Mouse (Mus musculus) midbrain, embryonic 10.5 days (tissue): Measurements from ENCODE around the gene Gpcpd1. TPM values are rescaled to one million over a fixed set of nuclear protein-coding genes. Genes with fewer than 3 reads are reported as not detected.

Source experiments
- DNase-seq: peaks from one replicate; pipeline ENCODE4 v3.0.0-alpha.2; 2017; ENCODE audit warnings: low spot score
- H3K27ac ChIP-seq: fragments of 300-500 bp; sonication (generic); replicated peaks from 2 replicates; pipeline ENCODE4 v1.5.1; 2016; ENCODE audit warnings: mild to moderate bottlenecking
- H3K27me3 ChIP-seq: fragments of 300-500 bp; sonication (generic); 2 replicates; pipeline ENCODE4 v1.6.1; 2016; ENCODE audit warnings: low read depth, mild to moderate bottlenecking; ENCODE audit not compliant: poor library complexity, severe bottlenecking
- H3K36me3 ChIP-seq: fragments of 300-500 bp; sonication (generic); 2 replicates; pipeline ENCODE4 v1.6.1; 2016; ENCODE audit warnings: mild to moderate bottlenecking, moderate library complexity
- H3K4me1 ChIP-seq: fragments of 300-500 bp; sonication (generic); 2 replicates; pipeline ENCODE4 v1.6.1; 2016
- H3K4me3 ChIP-seq: fragments of 300-500 bp; sonication (generic); 2 replicates; pipeline ENCODE4 v1.5.1; 2016; ENCODE audit warnings: mild to moderate bottlenecking, moderate library complexity
- H3K9me3 ChIP-seq: fragments of 300-500 bp; sonication (generic); replicated peaks from 2 replicates; pipeline ENCODE4 v1.6.1; 2016; ENCODE audit warnings: mild to moderate bottlenecking
- WGBS: fragments of 180-500 bp; shearing (Covaris S2); methylation state at CpG from one replicate; pipeline ENCODE4 v1.1.7; 2016; 5-methylcytosine and 5-hydroxymethylcytosine counted together
- polyA plus RNA-seq: library from polyadenylated mRNA; unstranded; fragments of >200 nt; fragmentation: Nextera tagmentation; extraction: Ambion mirVana; gene quantifications from 2 replicates; pipeline ENCODE4 v1.2.1, GENCODE M21; 2016

The Gpcpd1 gene
- polyA plus RNA-seq, 1 experiment from 2014 or later: 29.2 TPM

DNA sequence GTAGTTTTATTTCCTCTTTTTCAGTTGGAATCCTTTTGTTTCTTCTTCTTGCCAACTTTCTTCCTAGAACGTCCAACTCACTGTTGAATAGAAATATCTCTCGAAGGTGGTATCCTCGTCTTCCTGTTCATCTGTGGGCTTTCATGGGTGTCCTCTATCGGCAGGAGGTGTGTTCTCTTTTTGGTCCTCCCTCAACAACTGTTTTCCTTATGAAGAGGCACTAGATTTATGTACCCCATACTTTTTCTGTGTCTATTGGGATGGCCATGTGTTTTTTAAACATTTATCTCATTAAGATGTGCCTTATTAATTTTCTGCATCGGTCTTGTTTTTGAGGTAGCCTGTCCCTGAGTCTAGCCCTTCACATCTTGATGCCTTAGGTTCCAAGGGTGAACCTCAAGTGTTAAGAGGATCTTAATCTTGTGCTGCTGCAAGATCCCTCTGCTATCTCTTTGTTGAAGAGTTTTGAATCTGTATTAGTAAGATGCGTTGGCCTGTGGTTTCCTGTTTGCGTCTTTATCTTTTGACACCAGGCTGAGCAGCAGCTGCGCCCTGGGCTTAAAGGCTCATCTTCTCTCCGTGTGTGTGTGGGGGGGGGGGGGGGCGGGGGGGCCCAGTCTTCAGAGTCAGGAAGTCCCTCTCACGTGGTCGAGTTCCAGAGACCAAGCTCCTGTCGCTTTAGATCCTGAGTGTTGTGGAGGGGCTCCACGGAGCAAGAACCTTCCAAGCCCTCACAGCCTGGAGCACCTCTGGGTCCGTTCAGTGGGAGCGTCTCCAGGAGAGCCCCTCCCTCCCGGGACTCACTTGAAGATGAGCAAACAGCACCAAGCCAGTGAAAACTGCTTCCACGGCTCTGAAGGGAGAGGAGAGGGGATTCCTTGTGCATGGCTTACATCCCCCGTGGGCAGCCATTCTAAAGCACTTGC is 75.2 kb downstream of the Gpcpd1 start:
- DNase-seq: peak; percentile 2

DNA sequence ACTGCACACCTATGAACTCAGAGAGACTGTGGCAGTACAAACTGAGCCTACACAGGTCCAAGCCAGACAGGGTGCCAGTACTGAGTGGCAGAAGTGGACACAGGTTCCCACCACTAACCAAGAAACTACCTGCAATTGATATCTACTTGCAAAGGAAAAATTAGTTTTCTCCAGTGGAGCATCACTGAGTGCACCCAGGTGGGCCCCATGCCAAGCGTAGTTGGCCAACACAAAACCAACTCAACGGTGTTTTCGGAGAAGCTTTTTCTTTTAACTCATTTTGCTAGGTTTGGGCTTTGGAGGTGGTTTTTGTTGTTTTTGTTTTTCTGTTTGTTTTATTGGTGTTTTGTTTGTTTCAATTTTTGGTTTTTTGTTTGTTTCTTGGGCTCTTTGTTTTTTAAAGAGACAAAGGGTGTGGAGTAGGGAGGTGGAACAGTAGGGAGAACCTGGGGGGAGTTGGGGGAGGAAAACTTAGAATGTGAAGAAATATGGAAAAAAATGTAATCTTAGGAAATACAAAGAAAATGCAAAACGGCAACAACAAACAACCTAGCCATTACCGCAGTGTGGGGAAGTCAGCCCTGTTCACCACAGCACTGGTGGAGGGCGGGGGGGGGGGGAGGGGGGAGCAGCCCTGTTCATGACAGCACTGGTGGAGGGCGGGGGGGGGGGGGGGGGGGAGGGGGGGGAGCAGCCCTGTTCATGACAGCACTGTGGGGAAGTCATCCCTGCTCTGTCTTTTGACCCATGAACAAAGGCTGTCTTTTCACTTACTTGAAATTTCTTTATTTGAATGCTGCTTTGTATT is 76.3 kb downstream of the Gpcpd1 start:
- peaks cover 11% of the 10 kb centered on the region; the same call in 1 of the 2 replicates for H3K4me1 ChIP-seq
- no peak overlapping the region for H3K4me3 ChIP-seq
- no peaks in the 10 kb centered on the region for H3K9me3 ChIP-seq
- no peaks in the 10 kb centered on the region for H3K27me3 ChIP-seq
- WGBS: 98% methylated on average over 5 of the region's 7 CpGs
- DNase-seq: no peak
- no peak overlapping the region for H3K27ac ChIP-seq
- H3K36me3 ChIP-seq: no peaks in the 10 kb centered on the region

More for the DNA sequence above, 75.2 kb downstream of the Gpcpd1 start:
- 0 out of 2 replicates have a peak overlapping the region, but pooled peaks have one; percentile 24 for H3K4me3 ChIP-seq
- WGBS: 51% methylated on average over 19 of the region's 19 CpGs
- H3K27ac ChIP-seq: no peak overlapping the region
- no peaks in the 10 kb centered on the region for H3K36me3 ChIP-seq
- H3K9me3 ChIP-seq: no peaks in the 10 kb centered on the region
- H3K27me3 ChIP-seq: no peaks in the 10 kb centered on the region
- peaks cover 9% of the 10 kb centered on the region; the same call in 1 of the 2 replicates for H3K4me1 ChIP-seq

DNA sequence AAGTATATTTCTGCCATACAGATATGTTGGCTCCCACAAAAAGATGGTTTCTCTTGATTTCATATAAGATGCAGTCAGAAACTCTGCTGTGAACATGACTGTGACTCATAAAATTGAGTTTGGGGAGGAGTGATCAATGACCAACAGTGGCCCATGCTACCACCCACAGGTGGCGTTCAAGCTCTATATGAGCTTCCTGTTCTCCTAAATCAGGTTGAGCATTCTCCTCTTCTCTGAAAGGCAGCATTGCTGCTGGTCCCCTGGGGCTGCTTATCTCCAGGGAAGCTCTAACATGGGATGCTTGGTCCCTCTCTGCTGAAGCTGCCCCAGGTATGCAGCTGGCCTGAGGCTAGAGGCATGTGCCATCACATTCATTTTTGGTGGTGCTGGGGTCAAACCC is 77.8 kb downstream of the Gpcpd1 start:
- DNase-seq: no peak
- no peaks in the 10 kb centered on the region for H3K27me3 ChIP-seq
- no peak overlapping the region for H3K4me3 ChIP-seq
- H3K36me3 ChIP-seq: no peaks in the 10 kb centered on the region
- H3K9me3 ChIP-seq: no peaks in the 10 kb centered on the region
- 85% methylated on average over 1 of the region's 1 CpGs for WGBS
- H3K4me1 ChIP-seq: peaks cover 11% of the 10 kb centered on the region; the same call in 1 of the 2 replicates
- H3K27ac ChIP-seq: no peak overlapping the region

DNA sequence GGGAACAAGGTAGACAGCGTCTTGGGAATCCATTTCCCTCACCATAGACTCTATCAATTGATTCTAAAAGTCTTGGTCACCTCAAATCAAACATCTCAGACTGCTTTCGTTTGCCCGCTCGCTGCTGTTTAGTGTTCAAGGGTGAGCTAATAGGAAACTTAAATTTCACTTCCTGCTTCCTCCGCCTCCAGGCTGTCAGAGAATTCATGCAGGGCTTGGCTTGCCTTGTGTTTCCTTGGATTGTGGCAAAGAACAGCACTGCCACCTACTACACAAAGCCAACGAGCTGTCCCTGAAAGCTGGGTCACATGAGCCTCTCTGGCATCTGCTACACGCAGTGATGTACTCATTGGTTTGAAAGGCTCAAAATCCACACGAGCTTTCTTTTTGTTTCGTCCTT is 78.3 kb downstream of the Gpcpd1 start:
- Histone ChIP-seq H3K4me3 (no peak overlapping the region), H3K36me3 (no peaks in the 10 kb centered on the region), H3K4me1 (peaks cover 11% of the 10 kb centered on the region; the same call in 1 of the 2 replicates), H3K27me3 (no peaks in the 10 kb centered on the region), H3K27ac (no peak overlapping the region), H3K9me3 (no peaks in the 10 kb centered on the region)
- 89% methylated on average over 9 of the region's 9 CpGs for WGBS
- DNase-seq: no peak

DNA sequence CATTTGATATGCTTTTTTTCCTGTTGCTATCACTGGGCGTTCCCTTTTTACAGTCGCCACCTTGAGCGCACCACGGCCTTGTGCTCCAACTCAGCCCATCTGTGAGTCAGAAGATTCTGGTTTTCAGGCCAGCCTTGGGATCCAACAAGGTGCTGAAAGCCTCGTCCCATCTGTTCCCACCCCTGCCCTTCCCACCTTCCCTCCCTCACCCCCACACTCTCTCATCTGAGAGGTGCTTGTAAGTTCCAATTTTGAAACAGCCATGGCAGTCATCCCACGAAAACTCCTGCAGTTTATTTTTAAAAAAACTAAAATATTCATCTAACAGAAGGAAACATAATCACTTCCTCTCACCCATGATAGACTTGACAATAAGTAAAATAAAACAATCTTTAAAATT is 80.0 kb downstream of the Gpcpd1 start:
- Histone ChIP-seq H3K4me1 (peaks cover 7% of the 10 kb centered on the region; the same call in 1 of the 2 replicates), H3K9me3 (no peaks in the 10 kb centered on the region), H3K4me3 (no peak overlapping the region), H3K27ac (no peak overlapping the region), H3K36me3 (no peaks in the 10 kb centered on the region), H3K27me3 (no peaks in the 10 kb centered on the region)
- no peak for DNase-seq
- WGBS: 66% methylated on average over 6 of the region's 6 CpGs

DNA sequence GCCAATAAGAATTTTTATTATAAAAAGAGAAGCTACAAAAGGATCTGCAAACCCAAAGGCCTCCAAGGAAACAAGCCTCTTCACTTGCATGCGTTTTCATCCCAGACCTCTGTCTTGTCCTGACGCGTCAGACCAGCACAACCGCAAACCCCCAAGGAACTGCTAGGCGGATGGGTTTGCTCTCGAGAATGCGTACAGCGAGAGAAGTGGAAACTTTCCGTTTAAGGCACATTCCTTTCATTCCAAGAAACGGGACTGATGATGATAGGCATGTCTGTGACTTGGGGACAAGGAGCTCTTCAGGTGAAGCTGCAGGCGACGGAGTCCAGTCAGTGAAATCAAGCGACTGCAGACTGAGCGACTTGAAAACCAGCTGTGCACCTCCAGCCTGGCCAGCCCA is 80.4 kb downstream of the Gpcpd1 start:
- Histone ChIP-seq H3K9me3 (no peaks in the 10 kb centered on the region), H3K4me1 (0 out of 2 replicates have a peak, but pooled peaks cover 4% of the 10 kb centered on the region), H3K27me3 (no peaks in the 10 kb centered on the region), H3K27ac (no peak overlapping the region), H3K4me3 (no peak overlapping the region), H3K36me3 (no peaks in the 10 kb centered on the region)
- WGBS: 55% methylated on average over 14 of the region's 14 CpGs
- no peak for DNase-seq

DNA sequence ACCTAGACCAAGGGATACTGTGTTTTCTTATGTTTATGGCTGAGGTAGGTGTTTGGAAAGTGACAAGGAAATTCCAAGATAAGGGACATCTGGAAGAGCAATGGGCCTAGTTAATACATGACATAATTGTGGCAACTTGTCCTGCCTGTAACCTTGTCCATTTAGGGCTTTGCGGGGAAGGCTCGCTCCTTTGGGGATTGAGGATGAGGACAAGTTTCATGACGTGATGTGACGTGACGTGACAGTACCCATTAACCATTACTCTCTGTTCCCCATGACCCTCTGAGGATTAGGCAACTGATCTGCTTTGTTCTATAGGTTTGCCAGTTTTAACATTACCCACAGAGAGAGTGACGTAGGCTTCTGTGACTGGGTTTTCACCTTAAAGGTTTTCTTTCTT is 81.7 kb downstream of the Gpcpd1 start:
- Histone ChIP-seq H3K27ac (no peak overlapping the region), H3K27me3 (no peaks in the 10 kb centered on the region), H3K4me1 (0 out of 2 replicates have a peak, but pooled peaks cover 4% of the 10 kb centered on the region), H3K4me3 (no peak overlapping the region), H3K9me3 (no peaks in the 10 kb centered on the region), H3K36me3 (no peaks in the 10 kb centered on the region)
- DNase-seq: no peak
- 87% methylated on average over 6 of the region's 6 CpGs for WGBS

DNA sequence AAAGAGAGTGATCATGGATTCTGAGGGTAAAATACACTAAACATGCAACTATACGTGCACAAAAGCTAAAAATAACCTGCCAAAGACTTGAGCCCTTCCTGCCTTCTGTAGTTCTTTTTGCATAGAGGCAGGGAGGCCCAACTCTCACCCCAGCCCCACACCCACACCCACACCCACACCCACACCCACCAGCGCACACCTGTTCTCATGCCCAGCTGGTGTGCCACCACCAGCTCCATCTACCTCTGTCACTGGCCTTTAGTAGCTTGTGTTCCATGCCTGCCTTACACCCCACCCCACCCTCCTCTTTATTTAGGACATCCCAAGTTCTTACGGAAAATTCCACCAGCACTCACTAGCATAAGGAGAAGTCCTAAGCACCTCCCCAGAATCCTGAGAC is 89.2 kb downstream of the Gpcpd1 start:
- H3K9me3 ChIP-seq: no peaks in the 10 kb centered on the region
- no peaks in the 10 kb centered on the region for H3K27me3 ChIP-seq
- no peak overlapping the region for H3K4me3 ChIP-seq
- no peak overlapping the region for H3K27ac ChIP-seq
- no peaks in the 10 kb centered on the region for H3K4me1 ChIP-seq
- H3K36me3 ChIP-seq: no peaks in the 10 kb centered on the region
- 85% methylated on average over 3 of the region's 3 CpGs for WGBS
- no peak for DNase-seq

DNA sequence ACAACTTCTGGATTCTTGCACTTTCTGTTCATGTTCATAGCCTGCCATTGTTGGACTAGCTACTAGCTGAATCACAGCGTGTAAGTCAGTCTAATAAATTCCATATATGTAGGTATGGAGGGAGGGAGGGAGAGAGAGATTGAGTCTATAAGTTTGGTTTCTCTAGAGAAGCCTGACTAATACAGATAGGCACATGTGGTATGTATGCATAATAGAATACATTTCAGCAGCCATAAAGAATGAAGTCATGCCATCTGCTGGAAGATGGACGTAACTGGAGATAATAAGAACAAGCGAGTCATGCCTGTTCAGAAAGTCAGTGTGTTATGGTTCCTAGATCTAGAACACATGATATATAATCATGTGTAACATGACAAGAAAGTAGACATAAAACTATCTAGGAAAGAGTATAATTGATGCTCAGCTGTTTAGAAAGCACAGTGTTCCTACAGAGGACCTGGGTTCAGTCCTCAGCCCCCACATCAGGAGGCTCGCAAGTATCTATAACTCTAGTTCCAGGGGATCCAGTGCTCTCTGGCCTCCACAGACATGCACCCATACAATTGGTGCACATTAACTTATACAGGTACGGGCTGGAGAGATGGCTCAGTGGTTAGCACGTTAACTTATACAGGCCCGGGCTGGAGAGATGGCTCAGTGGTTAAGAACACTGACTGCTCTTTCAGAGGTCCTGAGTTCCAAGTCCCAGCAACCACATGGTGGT is 90.0 kb downstream of the Gpcpd1 start:
- no peak for DNase-seq
- Histone ChIP-seq H3K4me1 (no peaks in the 10 kb centered on the region), H3K9me3 (no peaks in the 10 kb centered on the region), H3K4me3 (no peak overlapping the region), H3K27me3 (no peaks in the 10 kb centered on the region), H3K27ac (no peak overlapping the region), H3K36me3 (no peaks in the 10 kb centered on the region)
- 90% methylated on average over 7 of the region's 7 CpGs for WGBS

DNA sequence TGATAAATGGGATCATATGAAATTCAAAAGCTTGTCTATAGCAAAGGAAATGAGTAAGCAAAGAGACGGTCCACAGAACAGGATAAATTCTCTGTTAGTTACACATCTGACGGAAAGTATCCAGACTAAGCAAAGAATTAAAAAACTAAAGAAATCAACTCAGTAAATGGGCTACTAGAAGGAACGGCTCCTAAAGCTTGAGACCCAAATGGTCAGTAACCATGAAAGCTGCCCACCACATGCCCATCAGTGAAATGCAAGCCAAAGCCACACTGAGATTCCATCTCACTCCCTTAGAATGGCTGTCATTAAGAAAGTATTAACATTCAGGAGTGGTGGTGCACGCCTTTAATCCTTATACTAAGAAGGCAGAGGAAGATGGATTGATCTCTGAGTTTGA is 94.3 kb downstream of the Gpcpd1 start:
- H3K9me3 ChIP-seq: no peaks in the 10 kb centered on the region
- no peak overlapping the region for H3K27ac ChIP-seq
- no peak for DNase-seq
- no peaks in the 10 kb centered on the region for H3K27me3 ChIP-seq
- no peaks in the 10 kb centered on the region for H3K4me1 ChIP-seq
- 87% methylated on average over 4 of the region's 4 CpGs for WGBS
- H3K36me3 ChIP-seq: no peaks in the 10 kb centered on the region
- H3K4me3 ChIP-seq: no peak overlapping the region

DNA sequence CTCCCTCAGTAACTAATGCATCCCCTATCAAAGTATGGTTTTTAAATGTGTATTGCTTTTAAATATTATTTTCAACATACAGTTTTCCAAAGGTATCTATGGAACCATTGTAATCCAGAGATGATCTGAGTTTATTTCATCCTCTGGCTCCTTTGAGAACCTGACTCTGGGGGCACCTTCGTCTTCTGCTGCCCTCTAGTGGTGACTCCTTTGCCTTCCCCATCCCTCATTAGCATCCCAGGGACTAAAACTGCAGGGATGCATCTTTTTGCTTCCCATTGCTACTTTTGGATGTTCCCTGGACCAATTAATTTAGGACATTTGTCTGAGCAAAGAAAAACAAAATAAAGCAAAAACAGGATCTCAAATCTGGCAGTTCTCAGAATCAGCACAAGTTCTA is 102.1 kb downstream of the Gpcpd1 start:
- no peaks in the 10 kb centered on the region for H3K9me3 ChIP-seq
- no peaks in the 10 kb centered on the region for H3K27me3 ChIP-seq
- WGBS: 2% methylated on average over 1 of the region's 1 CpGs
- no peaks in the 10 kb centered on the region for H3K4me1 ChIP-seq
- no peak overlapping the region for H3K27ac ChIP-seq
- H3K36me3 ChIP-seq: no peaks in the 10 kb centered on the region
- peak; percentile 39 for DNase-seq
- H3K4me3 ChIP-seq: no peak overlapping the region

DNA sequence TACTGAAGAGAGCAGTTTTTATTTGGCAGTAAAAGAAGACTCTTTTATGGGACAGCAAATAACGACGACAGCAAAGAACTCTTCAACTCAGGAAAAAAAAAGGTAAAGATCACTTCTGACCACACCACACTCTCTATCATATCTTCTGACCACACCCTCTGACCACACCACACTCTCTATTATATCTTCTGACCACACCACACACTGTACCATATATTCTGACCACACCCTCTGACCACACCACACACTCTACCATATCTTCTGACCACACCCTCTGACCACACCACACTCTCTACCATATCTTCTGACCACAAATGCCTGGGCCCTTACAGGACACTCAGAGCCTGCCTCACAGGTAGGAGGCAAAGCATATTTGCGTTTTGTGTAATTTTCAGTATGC is 106.0 kb downstream of the Gpcpd1 start:
- H3K9me3 ChIP-seq: no peaks in the 10 kb centered on the region
- DNase-seq: no peak
- no peaks in the 10 kb centered on the region for H3K36me3 ChIP-seq
- H3K4me3 ChIP-seq: no peak overlapping the region
- 86% methylated on average over 3 of the region's 3 CpGs for WGBS
- no peaks in the 10 kb centered on the region for H3K4me1 ChIP-seq
- no peak overlapping the region for H3K27ac ChIP-seq
- H3K27me3 ChIP-seq: no peaks in the 10 kb centered on the region
